Mouse (Mus musculus): ENCODE measurements at regions not wholly inside any gene's neighbourhood (a gene's known extent, or its start where the extent isn't known, plus 50 kb on each side); places are given as distances from the start of the nearest gene placed in this dataset.

DNA sequence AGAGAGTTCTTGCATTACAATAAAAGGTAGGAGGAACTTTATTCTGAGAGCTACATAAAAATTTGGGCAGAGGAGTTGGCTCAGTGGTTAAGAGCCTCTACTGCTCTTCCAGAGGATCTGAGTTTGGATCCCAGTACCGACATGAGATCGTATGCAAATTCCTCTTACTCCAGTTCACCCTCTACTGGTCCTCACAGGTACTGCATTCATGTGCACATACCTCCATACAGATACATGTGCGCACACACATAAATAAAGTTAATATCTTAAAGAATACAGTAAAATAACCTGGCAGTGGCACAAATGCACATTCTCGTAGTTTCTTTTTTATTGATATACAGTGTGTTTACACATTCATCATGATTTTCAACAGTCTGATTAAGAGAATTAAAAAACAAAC is 232.4 kb downstream of the Vps13c start:
- no peak for DNase-seq (ENCODE audit: low spot score in 2 of 2)
- intact Hi-C loops (cut with DNase I) = no loop called here

DNA sequence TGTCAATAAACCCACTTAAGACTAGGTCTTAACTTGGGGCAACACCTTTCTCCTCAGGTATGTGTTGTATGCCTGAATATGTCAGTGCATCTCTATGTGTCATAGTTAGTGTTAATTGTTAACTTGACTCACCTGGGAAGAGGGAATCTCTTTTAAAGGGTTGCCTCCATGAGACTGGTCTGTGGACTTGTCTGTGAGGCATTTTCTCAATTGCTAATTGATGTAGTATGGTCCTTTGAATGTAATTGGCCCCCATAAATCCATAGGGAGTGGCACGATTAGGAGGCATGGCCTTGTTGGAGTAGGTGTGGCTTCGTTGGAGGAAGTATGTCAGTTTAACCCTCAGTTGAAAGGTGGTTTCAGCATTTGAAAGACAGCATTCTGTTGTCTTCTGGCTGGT is 237.1 kb downstream of the Vps13c start:
- intact Hi-C loops (cut with DNase I) = no loop called here

DNA sequence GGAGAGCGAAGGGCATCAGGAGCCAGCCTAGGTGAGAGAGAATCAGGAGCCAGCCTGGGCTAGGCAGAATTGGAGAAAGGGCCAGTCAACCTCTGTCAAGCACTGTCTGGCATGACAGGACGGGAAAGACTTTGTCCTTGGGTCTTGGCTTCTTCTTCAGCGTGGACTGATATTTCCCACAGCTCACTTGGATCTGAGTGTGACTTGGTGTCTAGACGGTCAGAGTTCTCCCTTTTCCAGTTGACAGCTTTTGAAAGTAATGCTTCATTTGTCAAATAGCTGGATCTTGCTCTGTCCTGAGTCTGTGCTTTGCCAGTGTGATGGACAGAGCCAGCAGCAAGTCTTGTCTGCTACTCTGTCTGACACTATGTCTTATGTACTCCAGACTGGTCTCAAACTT is 243.1 kb downstream of the Vps13c start:
- no peak for DNase-seq (ENCODE audit: low spot score in 2 of 2)
- intact Hi-C loops (cut with DNase I) = no loop called here

More for the DNA sequence above, 237.1 kb downstream of the Vps13c start:
- no peak for DNase-seq (ENCODE audit: low spot score in 2 of 2)

DNA sequence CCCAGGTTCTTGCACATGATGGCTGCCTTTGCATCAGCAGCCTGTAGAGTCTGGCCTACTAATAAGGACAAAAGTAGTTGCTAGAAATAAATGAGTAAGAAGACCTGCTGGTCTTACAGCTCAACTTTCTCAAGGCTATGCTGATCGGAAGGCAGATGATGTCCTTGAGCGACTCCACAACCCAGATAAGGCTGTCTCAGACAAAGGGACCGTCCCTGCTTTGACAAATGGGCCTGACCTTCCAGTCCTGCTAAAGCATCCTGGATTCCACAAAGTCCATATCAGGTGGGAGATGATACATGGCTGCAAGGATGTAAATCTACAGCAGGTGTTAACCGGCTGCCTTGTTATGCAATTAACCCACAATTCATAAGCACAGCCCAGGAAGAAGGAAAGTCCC is 244.8 kb downstream of the Vps13c start:
- intact Hi-C loops (cut with DNase I) = no loop called here
- no peak for DNase-seq (ENCODE audit: low spot score in 2 of 2)

DNA sequence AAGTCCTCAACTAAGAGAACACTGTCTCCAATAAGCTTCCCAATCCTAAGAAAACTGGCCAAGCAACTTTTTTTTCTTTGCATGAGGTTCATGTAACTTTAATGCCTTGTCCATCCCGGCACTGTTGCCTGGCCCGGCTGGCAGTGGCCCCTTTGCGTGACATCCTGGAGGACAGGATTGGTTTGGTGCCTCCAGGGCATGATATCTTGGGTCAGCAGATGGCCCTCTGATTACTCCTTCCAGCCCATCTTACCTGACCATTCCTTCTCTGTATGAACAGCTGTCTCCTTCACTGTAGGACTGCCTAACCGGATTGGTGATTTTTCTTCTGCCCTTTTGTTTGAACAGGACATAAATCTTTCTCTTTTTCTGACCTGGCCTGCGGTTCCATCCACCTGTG is 254.4 kb downstream of the Vps13c start:
- DNase-seq (ENCODE audit: low spot score in 2 of 2) = no peak
- intact Hi-C loops (cut with DNase I) = no loop called here

DNA sequence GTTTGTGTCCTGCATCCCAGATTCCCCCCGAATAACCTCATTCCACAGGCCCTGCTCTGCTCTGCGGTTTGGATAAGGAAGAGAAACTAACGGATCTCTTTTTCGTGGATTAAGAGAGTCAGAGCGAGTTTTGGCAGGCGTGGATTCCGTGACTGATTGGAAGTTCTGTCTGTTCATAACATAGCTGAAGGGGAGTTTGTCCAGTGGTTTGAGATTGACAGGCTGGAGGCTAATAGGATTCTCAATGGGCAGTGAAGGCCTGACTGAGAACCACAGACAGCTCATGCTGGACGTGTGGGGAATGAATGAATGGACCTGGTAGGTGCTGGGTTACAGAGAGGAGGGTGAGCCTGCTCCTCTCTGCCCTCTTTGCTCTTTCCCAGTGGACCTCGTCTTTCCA is 269.6 kb downstream of the Vps13c start:
- intact Hi-C loops (cut with DNase I) = no loop called here
- DNase-seq (ENCODE audit: low spot score in 2 of 2) = no peak

DNA sequence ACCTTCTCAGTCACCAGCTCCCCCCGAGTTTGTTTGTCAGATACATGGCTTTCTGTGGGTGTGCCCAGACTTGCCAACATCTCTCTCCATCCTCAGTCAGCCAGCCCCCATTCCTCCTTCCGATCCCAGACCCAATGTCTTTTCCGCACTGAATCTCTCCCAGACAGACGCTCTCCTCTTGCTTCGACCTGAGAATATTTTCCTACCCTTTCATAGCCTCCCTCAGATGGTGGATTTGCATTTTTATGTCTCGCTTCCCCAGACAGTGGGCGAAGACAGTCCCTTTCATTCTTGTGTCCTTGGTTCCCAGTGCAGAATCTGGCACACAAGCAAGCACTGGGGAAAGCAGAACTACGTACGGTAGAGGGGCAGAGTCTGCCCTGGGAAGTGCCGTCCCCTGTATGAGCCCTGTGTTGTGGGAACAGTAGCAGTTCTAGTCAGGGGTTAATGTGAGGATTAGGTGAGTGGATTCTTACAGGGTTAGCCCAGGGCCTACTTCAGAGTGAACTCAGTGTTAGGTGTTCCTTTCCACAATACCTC is 275.0 kb downstream of the Vps13c start:
- DNase-seq (ENCODE audit: low spot score in 2 of 2) = peak; percentile 7 to 17
- intact Hi-C loops (cut with DNase I) = no loop called here

DNA sequence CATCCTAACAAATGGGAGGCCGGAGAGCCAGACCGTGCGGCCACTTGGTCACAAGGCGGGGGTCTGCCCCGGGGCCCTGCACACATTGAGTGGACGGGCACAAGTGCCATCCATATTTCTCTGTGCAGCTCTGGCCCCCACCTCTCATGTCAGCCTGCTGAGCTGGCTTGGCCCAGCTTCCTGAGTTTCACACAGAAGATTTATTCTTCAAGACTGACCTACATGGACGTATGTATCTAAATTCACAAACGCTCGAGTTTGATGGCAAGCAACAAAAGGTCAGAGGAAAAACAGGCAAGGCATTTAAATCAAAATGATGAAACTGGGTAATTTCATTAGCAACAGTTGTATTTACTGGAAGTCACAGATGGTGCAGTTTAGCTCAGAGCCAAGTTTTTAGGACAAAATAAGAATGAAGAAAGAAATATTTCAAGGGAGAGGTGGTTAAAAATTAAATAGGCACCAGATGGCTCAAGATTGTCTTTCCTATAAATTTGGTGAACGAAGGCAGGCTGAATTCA is 276.1 kb downstream of the Vps13c start:
- intact Hi-C loops (cut with DNase I) = no loop called here
- peak; percentile 14 to 22 for DNase-seq (ENCODE audit: low spot score in 2 of 2)

DNA sequence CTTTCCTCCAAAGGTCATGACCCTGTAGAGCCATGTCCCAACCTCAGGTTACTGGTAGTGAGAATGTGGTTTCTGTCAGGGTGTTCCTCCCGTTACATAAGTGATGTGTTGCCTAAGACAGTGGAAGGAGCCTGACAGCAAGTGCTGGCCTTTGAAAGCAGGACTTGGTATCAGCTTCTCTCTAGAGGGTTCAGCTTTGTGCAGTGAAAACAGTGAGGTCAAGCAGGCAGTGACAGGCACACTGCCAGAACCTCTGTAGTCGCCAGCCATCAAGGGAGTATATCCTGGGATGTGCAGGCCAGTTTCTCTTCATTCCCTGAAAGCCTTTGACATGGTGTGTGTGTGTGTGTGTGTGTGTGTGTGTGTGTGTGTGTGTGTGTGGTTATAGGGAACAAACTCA is 278.1 kb downstream of the Vps13c start:
- intact Hi-C loops (cut with DNase I) = no loop called here
- no peak for DNase-seq (ENCODE audit: low spot score in 2 of 2)

DNA sequence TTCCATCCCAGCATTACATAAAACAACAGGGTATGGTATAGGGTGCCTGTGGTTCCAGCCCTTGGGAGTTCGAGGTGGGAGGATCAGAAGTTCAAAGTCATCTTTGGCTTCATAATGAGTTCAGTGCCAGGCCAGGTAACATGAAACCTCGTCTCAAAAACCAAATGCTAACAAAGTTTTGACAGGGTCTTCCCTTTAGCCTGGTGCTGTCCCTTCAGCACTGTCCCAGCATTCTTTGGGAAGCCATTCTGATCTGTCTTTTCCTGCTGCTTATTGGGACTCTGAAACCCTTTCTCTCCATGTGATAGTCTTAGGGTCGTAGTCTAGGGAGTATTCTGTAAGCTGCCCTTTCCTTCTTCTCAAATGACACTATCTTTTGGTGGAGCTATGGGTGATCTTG is 282.1 kb downstream of the Vps13c start:
- intact Hi-C loops (cut with DNase I) = no loop called here

DNA sequence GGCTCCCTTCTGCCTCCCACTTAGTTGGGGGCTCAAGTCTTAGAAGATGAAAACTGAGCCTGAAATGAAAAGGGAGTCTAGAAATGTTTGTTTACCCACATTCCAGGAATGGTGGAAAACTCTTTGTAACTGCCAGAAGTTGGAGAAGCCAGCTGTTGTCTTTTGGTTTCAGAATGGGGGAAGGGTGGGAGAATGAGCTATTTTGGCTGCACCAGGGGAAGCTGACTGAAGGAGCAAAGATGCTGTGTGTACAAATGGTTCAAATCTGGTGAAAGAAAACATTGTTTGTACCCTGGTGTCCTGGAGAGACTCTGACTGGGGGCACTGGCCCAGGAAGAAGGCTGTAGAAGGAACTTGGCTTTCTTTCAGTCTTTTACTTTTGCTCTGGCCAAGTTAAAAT is 291.1 kb downstream of the Vps13c start:
- peak; percentile 23 to 55 for DNase-seq (ENCODE audit: low spot score in 2 of 2)
- intact Hi-C loops (cut with DNase I) = no loop called here

More for the DNA sequence above, 282.1 kb downstream of the Vps13c start:
- no peak for DNase-seq (ENCODE audit: low spot score in 2 of 2)

DNA sequence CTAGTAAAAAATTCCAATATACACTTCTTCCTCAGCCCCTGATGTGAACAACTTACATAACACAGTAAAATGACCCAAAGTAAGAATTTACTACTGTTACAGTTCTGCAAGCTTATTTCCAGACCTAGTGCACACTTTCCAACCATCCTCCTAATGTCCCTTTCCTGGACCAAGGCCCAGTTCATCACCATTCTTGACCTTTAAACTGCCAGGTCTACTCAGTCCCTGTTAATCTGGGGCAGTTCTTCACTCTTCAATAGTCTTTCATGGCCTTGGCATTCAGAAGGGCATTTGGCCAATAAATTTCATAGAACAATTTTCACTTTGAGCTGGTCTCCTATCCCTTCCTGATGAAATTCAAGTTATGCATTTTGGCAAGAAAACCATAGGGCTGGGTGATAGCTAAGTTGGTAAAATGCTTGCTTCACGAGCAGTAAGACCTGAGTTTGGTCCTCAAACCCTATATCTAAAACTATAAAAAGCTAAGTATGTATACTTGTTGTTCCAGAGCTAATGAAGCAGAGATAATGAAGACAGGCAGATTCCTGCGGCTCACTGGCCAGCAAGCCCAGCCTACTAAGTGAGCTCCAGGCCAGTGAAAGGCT is 295.4 kb downstream of the Vps13c start:
- intact Hi-C loops (cut with DNase I) = no loop called here
- no peak for DNase-seq (ENCODE audit: low spot score in 2 of 2)

DNA sequence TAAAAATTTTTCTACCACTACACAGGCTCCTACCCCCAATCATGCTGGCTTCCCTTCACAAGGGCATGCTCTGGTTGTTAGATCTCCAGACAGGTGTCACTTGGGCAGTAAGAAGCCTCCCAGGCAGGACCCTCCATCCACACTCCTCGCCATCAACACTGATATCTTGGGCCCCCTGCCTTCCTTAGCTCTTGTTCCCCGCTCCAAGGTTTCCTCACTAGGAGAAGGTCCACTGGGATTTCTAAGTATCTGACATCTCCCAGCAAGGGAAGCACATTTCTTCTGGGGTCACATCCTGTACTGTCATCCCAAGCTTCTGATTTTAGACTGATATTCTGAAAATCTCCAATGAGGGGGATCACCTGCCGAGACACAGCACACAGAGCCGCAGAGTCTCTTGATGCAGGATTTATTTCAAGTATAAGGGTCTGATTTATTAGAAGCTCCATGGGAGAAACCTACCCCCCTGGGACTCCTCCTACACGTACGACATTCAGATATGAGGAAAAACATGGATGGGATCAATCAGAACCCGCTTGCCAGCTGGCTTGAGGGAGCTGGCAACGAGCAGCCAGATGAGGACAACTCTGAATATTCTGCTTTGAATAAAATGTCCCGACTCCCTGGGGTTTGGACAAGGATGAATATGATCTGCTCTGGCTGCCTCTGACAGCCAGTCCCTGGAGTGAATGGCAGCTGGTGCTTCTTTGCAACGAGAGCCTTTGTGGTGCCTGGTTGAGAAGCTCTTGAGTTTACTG is 322.8 kb downstream of the Vps13c start:
- intact Hi-C loops (cut with DNase I) = no loop called here
- DNase-seq (ENCODE audit: low spot score in 2 of 2) = no peak

DNA sequence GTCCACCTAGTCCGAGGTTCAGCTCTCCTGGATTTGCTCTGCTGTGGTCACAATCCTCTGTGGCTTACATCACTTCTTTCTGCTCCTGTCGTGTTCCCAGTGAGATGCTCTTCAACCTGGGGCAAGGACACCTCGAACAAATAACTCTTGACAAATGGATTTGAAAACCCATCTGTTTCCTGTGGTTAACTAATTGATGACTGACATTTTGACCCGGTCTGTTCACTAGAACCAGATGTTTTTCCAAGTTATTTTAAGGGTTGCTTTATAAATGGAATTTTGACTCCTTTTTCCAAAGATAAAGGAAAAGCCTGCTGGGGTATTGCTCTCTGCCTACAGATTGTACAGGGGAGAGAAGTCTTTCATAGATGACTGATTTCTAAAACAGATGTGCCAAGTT is 326.4 kb downstream of the Vps13c start:
- intact Hi-C loops (cut with DNase I) = no loop called here
- DNase-seq (ENCODE audit: low spot score in 2 of 2) = no peak

DNA sequence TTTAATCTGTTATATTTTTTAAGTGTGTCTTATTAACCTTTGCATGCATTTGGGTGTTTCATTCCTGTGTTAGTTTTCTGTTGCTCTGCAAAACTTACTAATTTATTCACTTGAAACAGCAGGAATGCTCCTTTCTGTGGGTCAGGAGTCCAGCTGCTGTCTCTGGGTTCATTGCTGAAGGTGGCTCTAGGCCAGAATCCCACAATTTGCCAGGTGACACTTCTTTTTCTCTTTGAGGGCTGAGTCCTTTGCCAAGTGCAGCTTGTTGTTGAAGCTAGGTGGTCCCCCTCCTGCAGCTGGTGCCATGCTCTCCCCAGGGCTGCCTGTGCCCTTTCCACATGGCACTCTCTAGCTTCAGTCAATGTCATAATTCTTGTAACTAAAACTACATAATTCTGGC is 348.7 kb downstream of the Vps13c start:
- DNase-seq (ENCODE audit: low spot score in 2 of 2) = no peak
- intact Hi-C loops (cut with DNase I) = no loop called here

DNA sequence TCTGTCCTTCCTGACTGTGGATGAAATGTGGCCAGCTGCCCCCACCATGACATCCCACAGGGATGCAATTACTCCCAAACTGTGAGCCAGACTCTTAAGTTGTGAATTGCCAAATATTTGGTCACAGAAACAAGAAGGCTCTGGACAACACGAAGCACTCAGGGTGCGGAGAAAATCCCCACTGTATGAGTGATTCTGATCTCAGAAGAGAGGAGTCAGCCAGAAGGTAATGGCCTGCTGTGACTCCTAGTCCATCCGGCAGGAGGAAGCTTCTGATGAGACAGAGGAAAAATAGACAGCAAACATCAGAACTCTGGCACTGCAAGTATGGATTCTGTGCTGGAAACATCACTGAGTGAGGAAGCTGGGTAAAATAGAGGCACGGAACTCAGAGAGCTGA is 359.6 kb downstream of the Vps13c start:
- intact Hi-C loops (cut with DNase I) = no loop called here
- no peak for DNase-seq (ENCODE audit: low spot score in 2 of 2)

DNA sequence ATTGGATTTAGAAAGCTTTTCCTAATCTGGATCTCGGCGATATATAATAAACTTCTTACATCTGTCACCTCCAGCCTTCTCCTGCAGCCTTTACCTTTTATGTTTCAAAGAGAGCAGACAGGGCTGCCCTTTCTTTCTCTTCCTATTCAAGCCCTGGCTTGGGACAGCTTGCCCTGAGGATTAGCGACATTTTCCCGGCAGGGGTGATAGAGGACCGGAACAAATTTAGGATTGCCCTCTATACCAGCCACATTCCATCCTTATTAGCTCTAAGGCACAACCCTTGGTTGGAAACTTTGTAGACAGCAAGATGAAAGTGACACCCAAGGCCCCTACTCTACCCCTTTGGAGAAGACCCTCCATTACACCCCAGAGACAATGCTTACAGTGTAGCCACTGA is 360.8 kb downstream of the Vps13c start:
- intact Hi-C loops (cut with DNase I) = no loop called here
- DNase-seq (ENCODE audit: low spot score in 2 of 2) = no peak

DNA sequence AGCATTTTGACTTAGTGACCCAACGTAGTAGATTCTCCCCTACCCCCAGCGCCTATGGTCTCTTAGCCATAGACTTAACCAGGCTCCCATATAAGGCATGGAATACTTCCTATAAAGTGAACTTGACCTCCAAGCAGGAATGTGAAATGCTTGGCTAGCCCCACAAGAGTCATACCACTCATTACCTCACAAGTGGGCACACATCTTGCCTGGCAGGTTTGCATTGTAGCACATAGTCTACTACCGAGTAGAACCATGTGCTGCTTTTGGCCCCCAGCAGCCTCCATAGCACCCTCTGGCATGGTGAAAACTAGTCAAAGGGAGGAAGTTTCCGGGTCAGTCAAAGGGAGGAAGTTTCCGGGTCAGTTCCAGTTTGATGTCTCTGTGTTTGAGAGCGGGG is 385.5 kb downstream of the Vps13c start:
- DNase-seq (ENCODE audit: low spot score in 2 of 2) = no peak
- intact Hi-C loops (cut with DNase I) = no loop called here

DNA sequence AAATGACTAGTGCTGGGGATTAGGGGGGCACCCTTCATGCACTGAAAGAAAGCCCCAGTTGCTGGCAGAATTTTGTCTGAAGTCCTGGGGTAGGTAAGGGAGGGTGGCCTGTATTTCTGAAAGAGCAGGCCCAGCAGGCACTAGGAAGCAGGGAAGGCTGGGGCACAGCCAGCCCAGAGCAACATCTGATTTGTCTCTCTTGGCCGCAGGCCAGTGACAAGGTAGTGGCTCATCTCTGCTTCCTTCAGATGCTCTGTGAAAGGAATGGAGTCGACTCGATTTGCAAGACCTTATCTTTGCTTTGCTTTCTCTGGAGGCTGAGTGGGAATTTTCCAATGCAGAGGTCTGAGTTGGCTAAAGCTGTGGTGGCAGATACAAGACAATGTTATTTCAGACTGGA is 390.9 kb downstream of the Vps13c start:
- no peak for DNase-seq (ENCODE audit: low spot score in 2 of 2)
- intact Hi-C loops (cut with DNase I) = loop anchor here (10.0 kb wide), 1 partner anchor 424 kb away; the partner anchor contains the start of gene Rora

DNA sequence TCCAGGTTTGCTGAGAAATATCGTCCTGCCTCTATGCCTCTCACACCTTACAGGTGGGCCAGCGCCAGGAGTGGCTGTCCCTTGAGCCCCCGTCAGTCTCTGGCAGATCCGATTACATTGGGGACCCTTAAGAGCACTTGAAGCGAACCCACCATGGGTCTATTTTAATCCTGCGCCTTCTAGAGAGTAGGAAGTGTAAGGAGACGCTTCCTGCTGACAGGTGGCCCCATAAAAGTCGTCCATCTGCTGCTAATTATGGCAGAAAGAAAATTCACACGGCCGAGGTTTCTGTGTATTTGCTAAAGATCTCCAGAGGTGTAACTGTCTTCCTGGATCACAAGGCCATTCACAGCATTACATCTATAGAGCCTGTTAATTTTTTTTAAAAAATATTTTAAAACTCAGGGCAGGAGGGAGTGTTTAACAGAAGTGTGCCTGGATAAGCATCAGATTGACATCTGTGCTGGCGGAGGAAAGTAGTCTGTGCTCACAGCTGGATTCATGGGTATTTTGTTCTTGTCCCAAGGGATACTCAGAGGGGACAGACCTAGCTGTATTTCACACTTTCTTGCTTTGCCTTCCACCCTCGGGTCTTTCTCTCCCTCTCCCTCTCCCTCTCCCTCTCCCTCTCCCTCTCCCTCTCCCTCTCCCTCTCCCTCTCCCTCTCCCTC is 394.9 kb downstream of the Vps13c start:
- peak; percentile 7 to 13 for DNase-seq (ENCODE audit: low spot score in 2 of 2)
- intact Hi-C loops (cut with DNase I) = loop anchor here (10.0 kb wide), 1 partner anchor 420 kb away; the partner anchor contains the start of gene Rora

Measured in left cerebral cortex, postnatal 14 days (tissue).